Comparison of ENCODE assay signal across 7 mouse cellular contexts in genomic region chr10:69662338-69662737, GRCm38 (mm10).
A peak's percentile ranks its signal among the peaks of the same experiment; 100 is the strongest.
DNase-seq lines count a peak whose midpoint lies in the region.

No protein-coding gene starts in this region.

- DNase-seq in adrenal gland, adult 18-20 months (ENCODE audit: low spot score in 2 of 2), result peak; percentile 65 to 74
- DNase-seq in cerebellum, postnatal 10 days, result peak; percentile 93 to 94
- peak; percentile 70 to 75 for DNase-seq in frontal cortex, postnatal 25 days (ENCODE audit: low spot score in 2 of 2)
- DNase-seq in induced T-regulatory cell, adult 2 months (ENCODE audit: low read depth), result peak; percentile 37
- DNase-seq in left cerebral cortex, adult 18-20 months (ENCODE audit: low spot score in 2 of 2), result peak; percentile 86 to 87
- DNase-seq in mesoderm, embryonic 11.5 days (ENCODE audit: low read depth, low spot score), result peak; percentile 81
- peak; percentile 66 to 72 for DNase-seq in right cerebral cortex, postnatal 36 days (ENCODE audit: low spot score in 2 of 2)

Comparison
In these comparisons a context has a peak if more than half of its experiments do, and no peak if none do; other contexts are left out.
1. Peak in every context shown above with its lines: DNase-seq.
2. DNase-seq: peak in every context shown above with its lines; median percentile 94 in cerebellum, postnatal 10 days; 86 in left cerebral cortex, adult 18-20 months; 81 in mesoderm, embryonic 11.5 days; 72 in frontal cortex, postnatal 25 days; 70 in adrenal gland, adult 18-20 months; 69 in right cerebral cortex, postnatal 36 days; 37 in induced T-regulatory cell, adult 2 months.